Mouse (Mus musculus): ENCODE measurements around the gene Lhfpl2.

- no peak for TF ChIP-seq GABPA (IDR thresholded peaks at IDR 0.05; ENCODE audit: insufficient replicate concordance, low read depth, low read length)
- no peak for TF ChIP-seq CTCF (conservative IDR thresholded peaks at IDR 0.05 in 1 of 2, IDR thresholded peaks at IDR 0.05 in 1 of 2; ENCODE audit: low read depth in 2 of 2, low read length in 2 of 2)
- no peak for TF ChIP-seq ETS1 (conservative IDR thresholded peaks at IDR 0.05; ENCODE audit: low read depth, low read length)
- TF ChIP-seq TBP (conservative IDR thresholded peaks at IDR 0.05; ENCODE audit: low read depth, low read length): no peak
- no peak for TF ChIP-seq RCOR1 (conservative IDR thresholded peaks at IDR 0.05; ENCODE audit: low read depth, low read length)
- no peak for TF ChIP-seq USF2 (conservative IDR thresholded peaks at IDR 0.05; ENCODE audit: low read depth, low read length)
- TF ChIP-seq RAD21 (IDR thresholded peaks at IDR 0.05; ENCODE audit: low read depth, low read length): no peak
These were observed 65.4 kb downstream of the Lhfpl2 start for GRCm38 (mm10) chr13:94122703-94123592.
